Mouse (Mus musculus) liver, embryonic 11.5 days (tissue): Measurements from ENCODE around the gene Pkdcc. TPM values are rescaled to one million over a fixed set of nuclear protein-coding genes. Genes with fewer than 3 reads are reported as not detected.

Experiments used
- ATAC-seq: fragments of 200-750 bp; cut with Nextera tagmentation; replicated peaks from 2 replicates; pipeline ENCODE4 v1.8.0; 2017; ENCODE audit warnings: moderate number of reproducible peaks, mild to moderate bottlenecking, moderate TSS enrichment, moderate library complexity; ENCODE audit not compliant: low FRiP score
- DNase-seq: peaks from one replicate; pipeline ENCODE4 v3.0.0-alpha.2; 2017; ENCODE audit warnings: low spot score
- H3K27ac ChIP-seq: fragments of 300-500 bp; sonication (generic); 2 replicates; pipeline ENCODE4 v1.5.1; 2014; ENCODE audit warnings: mild to moderate bottlenecking, low read depth, low read length, control low read depth
- H3K27me3 ChIP-seq: fragments of 300-500 bp; sonication (generic); replicated peaks from 2 replicates; pipeline ENCODE4 v1.6.1; 2014; ENCODE audit warnings: low read length, mixed read lengths; ENCODE audit not compliant: control insufficient read depth, insufficient read depth
- H3K36me3 ChIP-seq: fragments of 300-500 bp; sonication (generic); 2 replicates; pipeline ENCODE4 v1.6.1; 2014; ENCODE audit warnings: mild to moderate bottlenecking, low read length, moderate library complexity, mixed read lengths; ENCODE audit not compliant: control insufficient read depth, insufficient read depth
- H3K4me1 ChIP-seq: fragments of 300-500 bp; sonication (generic); replicated peaks from 2 replicates; pipeline ENCODE4 v1.6.1; 2014; ENCODE audit warnings: low read length, mixed read lengths; ENCODE audit not compliant: control insufficient read depth, insufficient read depth
- H3K4me2 ChIP-seq: fragments of 300-500 bp; sonication (generic); 2 replicates; pipeline ENCODE4 v1.6.1; 2014; ENCODE audit warnings: mild to moderate bottlenecking, control low read depth, moderate library complexity
- H3K4me3 ChIP-seq: fragments of 300-500 bp; sonication (generic); 2 replicates; pipeline ENCODE4 v1.5.1; 2014; ENCODE audit warnings: low read depth, low read length, control low read depth
- H3K9ac ChIP-seq: fragments of 300-500 bp; sonication (generic); 2 replicates; pipeline ENCODE4 v1.6.1; 2014; ENCODE audit warnings: low read depth, low read length, control low read depth
- H3K9me3 ChIP-seq: fragments of 300-500 bp; sonication (generic); 2 replicates; pipeline ENCODE4 v1.6.1; 2016; ENCODE audit warnings: low read length, inconsistent platforms, mixed read lengths; ENCODE audit not compliant: control insufficient read depth
- WGBS: fragments of 180-500 bp; shearing (Covaris S2); extraction: QIAGEN DNeasy Blood & Tissue Kit; methylation state at CpG from one replicate; pipeline ENCODE4 v1.1.7; 2014; 5-methylcytosine and 5-hydroxymethylcytosine counted together
- polyA plus RNA-seq: library from polyadenylated mRNA; unstranded; fragments of >200 nt; fragmentation: Nextera tagmentation; extraction: Ambion mirVana; gene quantifications from 2 replicates; pipeline ENCODE4 v1.2.1, GENCODE M21; 2014

Pkdcc gene
- 14.3 and 19.4 TPM in 2 replicates for polyA plus RNA-seq

- peak; percentile 85 for DNase-seq
- peak; percentile 76 for ATAC-seq
- peak within 1 kb of the TSS; percentile 81 for H3K9ac ChIP-seq
- peak within 1 kb of the TSS; percentile 89 for H3K27ac ChIP-seq
- no peaks in the 10 kb centered on the region; the same call in 1 of the 2 replicates for H3K36me3 ChIP-seq
- H3K4me1 ChIP-seq = peaks cover 24% of the 10 kb centered on the region
- H3K4me2 ChIP-seq = peak within 1 kb of the TSS; percentile 83
- H3K4me3 ChIP-seq = peak within 1 kb of the TSS; percentile 78
- H3K9me3 ChIP-seq = no peaks in the 10 kb centered on the region
- WGBS = under 1% methylated on average over 86 of the region's 105 CpGs
- H3K27me3 ChIP-seq = peaks cover 29% of the 10 kb centered on the region
These were observed at the start of gene Pkdcc for GRCm38 (mm10) chr17:83214674-83215528. TSS of gene Pkdcc (plus strand) at chr17:83215292.

- no peak overlapping the region for H3K9ac ChIP-seq
- ATAC-seq (no peak), DNase-seq (no peak)
- H3K9me3 ChIP-seq = no peaks in the 10 kb centered on the region
- 62% methylated on average over 5 of the region's 5 CpGs for WGBS
- no peak overlapping the region for H3K4me2 ChIP-seq
- H3K4me1 ChIP-seq = 0 out of 2 replicates have a peak, but pooled peaks cover 2% of the 10 kb centered on the region
- no peaks in the 10 kb centered on the region for H3K36me3 ChIP-seq
- H3K27me3 ChIP-seq = no peaks in the 10 kb centered on the region
- no peak overlapping the region for H3K27ac ChIP-seq
- no peak overlapping the region for H3K4me3 ChIP-seq
These were observed 48.9 kb upstream of the Pkdcc start for GRCm38 (mm10) chr17:83166195-83166594.

- H3K4me3 ChIP-seq = no peak overlapping the region
- H3K36me3 ChIP-seq = no peaks in the 10 kb centered on the region
- no peak overlapping the region for H3K27ac ChIP-seq
- H3K9ac ChIP-seq = no peak overlapping the region
- peaks cover 6% of the 10 kb centered on the region; the same call in 1 of the 2 replicates for H3K4me1 ChIP-seq
- no peak for ATAC-seq
- no peak for DNase-seq
- H3K4me2 ChIP-seq = no peak overlapping the region
- peaks cover 6% of the 10 kb centered on the region; the same call in 1 of the 2 replicates for H3K9me3 ChIP-seq
- H3K27me3 ChIP-seq = no peaks in the 10 kb centered on the region
- WGBS = 91% methylated on average over 4 of the region's 4 CpGs
These were observed 38.9 kb upstream of the Pkdcc start for GRCm38 (mm10) chr17:83176146-83176545.

GRCm38 (mm10) chr17:83178483-83179150, 36.5 kb upstream of the Pkdcc start:
- Histone ChIP-seq H3K4me3 (no peak overlapping the region), H3K9ac (no peak overlapping the region), H3K27me3 (no peaks in the 10 kb centered on the region), H3K27ac (no peak overlapping the region), H3K9me3 (no peaks in the 10 kb centered on the region), H3K4me2 (no peak overlapping the region), H3K36me3 (no peaks in the 10 kb centered on the region), H3K4me1 (peaks cover 6% of the 10 kb centered on the region; the same call in 1 of the 2 replicates)
- DNase-seq (no peak), ATAC-seq (no peak)
- WGBS = 59% methylated on average over 9 of the region's 9 CpGs

- H3K4me2 ChIP-seq = no peak overlapping the region
- H3K36me3 ChIP-seq = no peaks in the 10 kb centered on the region
- DNase-seq (no peak), ATAC-seq (no peak)
- no peak overlapping the region for H3K4me3 ChIP-seq
- no peak overlapping the region for H3K9ac ChIP-seq
- H3K9me3 ChIP-seq = no peaks in the 10 kb centered on the region
- 58% methylated on average over 6 of the region's 6 CpGs for WGBS
- no peaks in the 10 kb centered on the region for H3K27me3 ChIP-seq
- H3K27ac ChIP-seq = no peak overlapping the region
- H3K4me1 ChIP-seq = peaks cover 6% of the 10 kb centered on the region; the same call in 1 of the 2 replicates
These were observed 36.0 kb upstream of the Pkdcc start for GRCm38 (mm10) chr17:83179151-83179531.

- Histone ChIP-seq H3K9ac (no peak overlapping the region), H3K4me2 (no peak overlapping the region), H3K9me3 (no peaks in the 10 kb centered on the region), H3K4me3 (no peak overlapping the region), H3K36me3 (no peaks in the 10 kb centered on the region), H3K27ac (no peak overlapping the region), H3K4me1 (peaks cover 6% of the 10 kb centered on the region; the same call in 1 of the 2 replicates), H3K27me3 (no peaks in the 10 kb centered on the region)
- 69% methylated on average over 4 of the region's 4 CpGs for WGBS
- no peak for ATAC-seq
- DNase-seq = no peak
These were observed 35.5 kb upstream of the Pkdcc start for GRCm38 (mm10) chr17:83179569-83179968.

- Histone ChIP-seq H3K4me1 (peaks cover 4% of the 10 kb centered on the region; the same call in 1 of the 2 replicates), H3K9me3 (no peaks in the 10 kb centered on the region), H3K27me3 (no peaks in the 10 kb centered on the region), H3K27ac (no peak overlapping the region), H3K9ac (no peak overlapping the region), H3K4me3 (no peak overlapping the region), H3K36me3 (no peaks in the 10 kb centered on the region), H3K4me2 (no peak overlapping the region)
- WGBS = 66% methylated on average over 7 of the region's 7 CpGs
- ATAC-seq = no peak
- no peak for DNase-seq
These were observed 34.0 kb upstream of the Pkdcc start for GRCm38 (mm10) chr17:83181086-83181485.

GRCm38 (mm10) chr17:83181592-83181991, 33.5 kb upstream of the Pkdcc start:
- WGBS = 59% methylated on average over 7 of the region's 7 CpGs
- no peaks in the 10 kb centered on the region for H3K27me3 ChIP-seq
- no peak overlapping the region for H3K9ac ChIP-seq

More at GRCm38 (mm10) chr17:83181592-83181991, 33.5 kb upstream of the Pkdcc start:
- H3K4me1 ChIP-seq = peaks cover 4% of the 10 kb centered on the region; the same call in 1 of the 2 replicates
- no peak overlapping the region for H3K4me2 ChIP-seq
- no peaks in the 10 kb centered on the region for H3K9me3 ChIP-seq
- no peaks in the 10 kb centered on the region for H3K36me3 ChIP-seq
- ATAC-seq (no peak), DNase-seq (no peak)
- H3K4me3 ChIP-seq = no peak overlapping the region
- H3K27ac ChIP-seq = no peak overlapping the region
